ENCODE assay signal across 10 mouse cellular contexts in the genomic region with DNA sequence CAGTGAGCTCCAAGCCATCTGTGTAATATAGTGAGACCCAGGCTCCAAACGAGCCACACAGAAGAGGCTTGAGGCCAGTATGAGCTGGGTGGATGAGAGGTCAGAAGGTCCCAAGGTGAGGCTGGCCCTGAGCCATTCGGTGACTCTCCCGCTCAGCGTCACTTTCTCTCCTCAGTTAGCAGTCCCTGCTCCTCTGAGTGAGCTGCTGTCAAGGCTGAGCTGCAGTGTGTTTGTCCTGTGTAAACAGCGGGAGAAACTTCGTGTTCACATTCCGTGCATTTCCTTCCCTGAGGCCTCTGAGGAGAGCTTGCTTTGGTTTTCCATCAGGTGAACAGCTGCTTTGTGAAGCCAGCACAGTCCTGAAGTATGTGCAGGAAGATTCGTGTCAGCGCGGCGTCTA. TPM values are rescaled to one million over a fixed set of nuclear protein-coding genes. Genes with fewer than 3 reads are reported as not detected.
DNase-seq lines count a peak whose midpoint lies in the region; ATAC-seq and TF ChIP-seq lines count a peak whose summit lies in the region.
"Had no signal": no experiment of that assay in that cellular context is flagged by ENCODE, and none has a peak within 500 bp of the region (broad histone marks: within the 10 kb centered on the region; RNA-seq: fewer than 3 reads in every experiment).

No protein-coding gene starts in this region.

- TF ChIP-seq POLR2A in heart, adult 2 months (IDR thresholded peaks at IDR 0.05; ENCODE audit: insufficient read depth, low read depth, low read length) = no peak

- TF ChIP-seq EP300 in heart, adult 2 months (IDR thresholded peaks at IDR 0.05; ENCODE audit: insufficient read depth, low read depth, low read length) = no peak

- H3K9ac ChIP-seq in heart, embryonic 13.5 days = peak overlapping the region; percentile 30; the same call in 1 of the 2 replicates
- no peak overlapping the region for H3K9ac ChIP-seq in heart, adult 2 months (ENCODE audit: low read depth, low read length)
- H3K9ac ChIP-seq in liver, embryonic 13.5 days = no peak overlapping the region
- no peak overlapping the region for H3K9ac ChIP-seq in liver, embryonic 11.5 days (ENCODE audit: low read depth, low read length)
- no peak overlapping the region for H3K9ac ChIP-seq in liver, embryonic 16.5 days (ENCODE audit: low read depth, low read length)
- peak overlapping the region; percentile 40; the same call in 1 of the 2 replicates for H3K9ac ChIP-seq in stomach, embryonic 16.5 days (ENCODE audit: low read length)
- H3K9ac ChIP-seq: hindbrain, embryonic 13.5 days had no signal

- no peak overlapping the region for H3K4me2 ChIP-seq in heart, embryonic 13.5 days
- H3K4me2 ChIP-seq in liver, embryonic 13.5 days = no peak overlapping the region
- no peak overlapping the region for H3K4me2 ChIP-seq in liver, embryonic 11.5 days
- H3K4me2 ChIP-seq in liver, embryonic 16.5 days (ENCODE audit: low read depth, low read length) = no peak overlapping the region
- no peak overlapping the region for H3K4me2 ChIP-seq in stomach, embryonic 16.5 days (ENCODE audit: low read depth, low read length)
- H3K4me2 ChIP-seq: hindbrain, embryonic 13.5 days had no signal

- 60% methylated on average over 11 of the region's 11 CpGs for WGBS in heart, embryonic 13.5 days
- WGBS in heart, adult 2 months = 47% methylated on average over 11 of the region's 11 CpGs
- 82% methylated on average over 11 of the region's 11 CpGs for WGBS in liver, embryonic 13.5 days (ENCODE audit: insufficient replicate concordance)
- WGBS in liver, embryonic 11.5 days = 71% methylated on average over 11 of the region's 11 CpGs
- 69% methylated on average over 11 of the region's 11 CpGs for WGBS in liver, embryonic 16.5 days (ENCODE audit: insufficient replicate concordance)
- 36% methylated on average over 11 of the region's 11 CpGs for WGBS in stomach, embryonic 16.5 days

- no peak overlapping the region for H3K4me3 ChIP-seq in heart, embryonic 13.5 days
- H3K4me3 ChIP-seq in heart, adult 2 months = no peak overlapping the region
- no peak overlapping the region for H3K4me3 ChIP-seq in liver, embryonic 13.5 days (replicated peaks)
- H3K4me3 ChIP-seq in liver, embryonic 11.5 days (ENCODE audit: low read depth, low read length) = no peak overlapping the region
- no peak overlapping the region for H3K4me3 ChIP-seq in liver, embryonic 16.5 days (ENCODE audit: low read depth, low read length)
- no peak overlapping the region for H3K4me3 ChIP-seq in stomach, embryonic 16.5 days (replicated peaks; ENCODE audit: low read length)
- H3K4me3 ChIP-seq: hindbrain, embryonic 13.5 days; myocyte had no signal

- H3K27me3 ChIP-seq in heart, embryonic 13.5 days (replicated peaks) = no peaks in the 10 kb centered on the region
- H3K27me3 ChIP-seq in heart, adult 2 months (ENCODE audit: control insufficient read depth, insufficient read depth, low read length) = no peaks in the 10 kb centered on the region
- no peaks in the 10 kb centered on the region for H3K27me3 ChIP-seq in liver, embryonic 13.5 days
- H3K27me3 ChIP-seq in liver, embryonic 11.5 days (replicated peaks; ENCODE audit: control insufficient read depth, insufficient read depth, low read length) = no peaks in the 10 kb centered on the region
- H3K27me3 ChIP-seq in liver, embryonic 16.5 days (ENCODE audit: control insufficient read depth, insufficient read depth, low read depth, low read length) = no peaks in the 10 kb centered on the region
- no peaks in the 10 kb centered on the region for H3K27me3 ChIP-seq in stomach, embryonic 16.5 days (ENCODE audit: control insufficient read depth, insufficient read depth, low read length)
- H3K27me3 ChIP-seq: hindbrain, embryonic 13.5 days had no signal

- H3K79me2 ChIP-seq in heart, adult 2 months (replicated peaks; ENCODE audit: control insufficient read depth, insufficient read depth, low read length) = 0 out of 2 replicates have a peak, but pooled peaks cover 3% of the 10 kb centered on the region

- ATAC-seq in heart, embryonic 13.5 days (ENCODE audit: extremely low read depth, insufficient number of reproducible peaks, low FRiP score, low TSS enrichment) = no peak
- ATAC-seq in liver, embryonic 13.5 days (ENCODE audit: low read depth) = peak; percentile 40
- no peak for ATAC-seq in liver, embryonic 11.5 days (replicated peaks; ENCODE audit: low FRiP score)
- ATAC-seq in liver, embryonic 16.5 days (ENCODE audit: low read depth) = peak; percentile 68
- peak; percentile 78 for ATAC-seq in stomach, embryonic 16.5 days (ENCODE audit: insufficient read depth, low FRiP score)

- peak overlapping the region; percentile 48 for H3K27ac ChIP-seq in heart, embryonic 13.5 days (replicated peaks)
- no peak overlapping the region for H3K27ac ChIP-seq in heart, adult 2 months
- no peak overlapping the region for H3K27ac ChIP-seq in liver, embryonic 13.5 days
- H3K27ac ChIP-seq in liver, embryonic 11.5 days (ENCODE audit: low read depth, low read length) = no peak overlapping the region; the same call in 1 of the 2 replicates
- no peak overlapping the region for H3K27ac ChIP-seq in liver, embryonic 16.5 days (ENCODE audit: low read length)
- H3K27ac ChIP-seq in stomach, embryonic 16.5 days (ENCODE audit: low read length) = peak overlapping the region; percentile 68
- H3K27ac ChIP-seq: hindbrain, embryonic 13.5 days had no signal

- no peaks in the 10 kb centered on the region for H3K9me3 ChIP-seq in heart, embryonic 13.5 days
- H3K9me3 ChIP-seq in liver, embryonic 13.5 days (replicated peaks) = no peaks in the 10 kb centered on the region
- H3K9me3 ChIP-seq in liver, embryonic 11.5 days (ENCODE audit: control insufficient read depth, low read length) = no peaks in the 10 kb centered on the region
- no peaks in the 10 kb centered on the region for H3K9me3 ChIP-seq in liver, embryonic 16.5 days (replicated peaks; ENCODE audit: control insufficient read depth, low read length)
- H3K9me3 ChIP-seq in stomach, embryonic 16.5 days (replicated peaks; ENCODE audit: control insufficient read depth, low read length) = no peaks in the 10 kb centered on the region
- H3K9me3 ChIP-seq: hindbrain, embryonic 13.5 days had no signal

- DNase-seq in heart, adult 2 months = no peak
- no peak for DNase-seq in liver, embryonic 13.5 days
- DNase-seq in liver, embryonic 11.5 days (ENCODE audit: low spot score) = no peak
- no peak for DNase-seq in thymus, postnatal 0 days (ENCODE audit: low spot score)
- DNase-seq in B cell, adult 2 months = no peak

- H3K4me1 ChIP-seq in heart, embryonic 13.5 days = peaks cover 64% of the 10 kb centered on the region
- H3K4me1 ChIP-seq in heart, adult 2 months (ENCODE audit: control insufficient read depth, insufficient read depth, low read length) = peaks cover 12% of the 10 kb centered on the region
- H3K4me1 ChIP-seq in liver, embryonic 13.5 days (replicated peaks) = peaks cover 76% of the 10 kb centered on the region
- peaks cover 41% of the 10 kb centered on the region for H3K4me1 ChIP-seq in liver, embryonic 11.5 days (replicated peaks; ENCODE audit: control insufficient read depth, insufficient read depth, low read length)
- peaks cover 28% of the 10 kb centered on the region for H3K4me1 ChIP-seq in liver, embryonic 16.5 days (ENCODE audit: control insufficient read depth, low read depth, low read length)
- H3K4me1 ChIP-seq in stomach, embryonic 16.5 days (ENCODE audit: control insufficient read depth, insufficient read depth, low read length) = peaks cover 26% of the 10 kb centered on the region

- intact Hi-C loops in heart, adult 2 months (cut with DNase I) = no loop called here

- no peak for TF ChIP-seq CTCF in heart, adult 2 months (IDR thresholded peaks at IDR 0.05)

- H3K36me3 ChIP-seq in heart, embryonic 13.5 days = peaks cover 53% of the 10 kb centered on the region
- H3K36me3 ChIP-seq in heart, adult 2 months (ENCODE audit: control insufficient read depth, insufficient read depth, low read length) = no peaks in the 10 kb centered on the region; the same call in none of the 2 replicates
- peaks cover 36% of the 10 kb centered on the region for H3K36me3 ChIP-seq in liver, embryonic 13.5 days
- 0 out of 2 replicates have a peak, but pooled peaks cover 4% of the 10 kb centered on the region for H3K36me3 ChIP-seq in liver, embryonic 11.5 days (ENCODE audit: control insufficient read depth, insufficient read depth, low read length)
- peaks cover 6% of the 10 kb centered on the region; the same call in 1 of the 2 replicates for H3K36me3 ChIP-seq in liver, embryonic 16.5 days (ENCODE audit: control insufficient read depth, insufficient read depth)
- no peaks in the 10 kb centered on the region for H3K36me3 ChIP-seq in stomach, embryonic 16.5 days (ENCODE audit: control insufficient read depth, insufficient read depth, low read length)

RNA-seq across cellular contexts. Expression of gene Mtmr12, which starts 27.6 kb away (rescaled TPM):
- 11.4 and 12.0 TPM in 2 replicates for polyA plus RNA-seq in heart, embryonic 13.5 days (2015; fragmentation: Nextera tagmentation; extraction: Ambion mirVana)
- total RNA-seq in heart, adult 2 months (2021) = 1 to 10 TPM; 8.8 to 9.2 TPM
- 7.4 and 9.7 TPM in 2 replicates for polyA plus RNA-seq in heart, adult 2 months (2012; rRNA removed)
- polyA plus RNA-seq in liver, embryonic 13.5 days (2015; fragmentation: Nextera tagmentation; extraction: Ambion mirVana) = 6.3 and 8.2 TPM in 2 replicates
- 19.6 and 23.0 TPM in 2 replicates for polyA plus RNA-seq in liver, embryonic 11.5 days (2014; fragmentation: Nextera tagmentation; extraction: Ambion mirVana)
- polyA plus RNA-seq in liver, embryonic 16.5 days (2015; fragmentation: Nextera tagmentation; extraction: Ambion mirVana) = 6.7 and 8.0 TPM in 2 replicates
- 16.1 and 17.2 TPM in 2 replicates for polyA plus RNA-seq in stomach, embryonic 16.5 days (2015; fragmentation: Nextera tagmentation; extraction: Ambion mirVana)
- 15.9 and 19.0 TPM in 2 replicates for polyA plus RNA-seq in thymus, postnatal 0 days (2015; fragmentation: Nextera tagmentation; extraction: Ambion mirVana)

Comparison
In these comparisons a context has a peak if more than half of its experiments do, and no peak if none do; other contexts are left out.
1. ATAC-seq: peak in liver, embryonic 13.5 days (single experiment), liver, embryonic 16.5 days (single experiment) and stomach, embryonic 16.5 days (single experiment); none in heart, embryonic 13.5 days (single experiment) and liver, embryonic 11.5 days (single experiment).
2. H3K27ac ChIP-seq: peak in heart, embryonic 13.5 days (single experiment) and stomach, embryonic 16.5 days (single experiment); none in heart, adult 2 months (single experiment), liver, embryonic 13.5 days (single experiment), liver, embryonic 11.5 days (single experiment) and liver, embryonic 16.5 days (single experiment).
3. H3K9ac ChIP-seq: peak in heart, embryonic 13.5 days (single experiment) and stomach, embryonic 16.5 days (single experiment); none in heart, adult 2 months (single experiment), liver, embryonic 13.5 days (single experiment), liver, embryonic 11.5 days (single experiment) and liver, embryonic 16.5 days (single experiment).